Mouse (Mus musculus) hindbrain, embryonic 16.5 days (tissue): ENCODE data around the gene Rapgef5. TPM values are rescaled to one million over a fixed set of nuclear protein-coding genes. Genes with fewer than 3 reads are reported as not detected.

Source experiments
- ATAC-seq: fragments of 200-750 bp; cut with Nextera tagmentation; 2 replicates; pipeline ENCODE4 v1.8.0; 2017; ENCODE audit warnings: moderate TSS enrichment, moderate library complexity
- H3K27ac ChIP-seq: fragments of 300-500 bp; sonication (generic); 2 replicates; pipeline ENCODE4 v1.5.1; 2014; ENCODE audit warnings: low read depth, mild to moderate bottlenecking, control low read depth, low read length, moderate library complexity
- H3K27me3 ChIP-seq: fragments of 300-500 bp; sonication (generic); replicated peaks from 2 replicates; pipeline ENCODE4 v1.6.1; 2014; ENCODE audit warnings: low read length; ENCODE audit not compliant: control insufficient read depth, insufficient read depth
- H3K36me3 ChIP-seq: fragments of 300-500 bp; sonication (generic); 2 replicates; pipeline ENCODE4 v1.6.1; 2014; ENCODE audit warnings: mild to moderate bottlenecking, low read length, moderate library complexity, mixed read lengths; ENCODE audit not compliant: control insufficient read depth, insufficient read depth
- H3K4me1 ChIP-seq: fragments of 300-500 bp; sonication (generic); 2 replicates; pipeline ENCODE4 v1.6.1; 2014; ENCODE audit warnings: low read depth, low read length; ENCODE audit not compliant: control insufficient read depth, insufficient read depth
- H3K4me2 ChIP-seq: fragments of 300-500 bp; sonication (generic); 2 replicates; pipeline ENCODE4 v1.6.1; 2014; ENCODE audit warnings: mild to moderate bottlenecking, low read length, control low read depth, moderate library complexity
- H3K4me3 ChIP-seq: fragments of 300-500 bp; sonication (generic); 2 replicates; pipeline ENCODE4 v1.5.1; 2014; ENCODE audit warnings: mild to moderate bottlenecking, low read length, control low read depth, moderate library complexity
- H3K9ac ChIP-seq: fragments of 300-500 bp; sonication (generic); 2 replicates; pipeline ENCODE4 v1.6.1; 2014; ENCODE audit warnings: low read depth, mild to moderate bottlenecking, control low read depth, low read length, moderate library complexity
- H3K9me3 ChIP-seq: fragments of 300-500 bp; sonication (generic); 2 replicates; pipeline ENCODE4 v1.6.1; 2014; ENCODE audit warnings: mild to moderate bottlenecking, low read length, moderate library complexity; ENCODE audit not compliant: control insufficient read depth
- WGBS: fragments of 180-500 bp; shearing (Covaris S2); extraction: QIAGEN DNeasy Blood & Tissue Kit; methylation state at CpG from one replicate; pipeline ENCODE4 v1.1.7; 2014; 5-methylcytosine and 5-hydroxymethylcytosine counted together
- polyA plus RNA-seq: library from polyadenylated mRNA; unstranded; fragments of >200 nt; fragmentation: Nextera tagmentation; extraction: Ambion mirVana; gene quantifications from 2 replicates; pipeline ENCODE4 v1.2.1, GENCODE M21; 2015

The Rapgef5 gene
- polyA plus RNA-seq, 1 experiment from 2014 or later = 31.9 TPM

- H3K27me3 ChIP-seq = no peaks in the 10 kb centered on the region
- 41% methylated on average over 4 of the region's 4 CpGs for WGBS
- no peak overlapping the region for H3K4me2 ChIP-seq
- H3K4me3 ChIP-seq = no peak overlapping the region
- peaks cover 3% of the 10 kb centered on the region; the same call in 1 of the 2 replicates for H3K4me1 ChIP-seq
- H3K9me3 ChIP-seq = no peaks in the 10 kb centered on the region
- no peaks in the 10 kb centered on the region for H3K36me3 ChIP-seq
- H3K9ac ChIP-seq = no peak overlapping the region
- no peak overlapping the region for H3K27ac ChIP-seq
- peak; percentile 17; the same call in 1 of the 2 replicates for ATAC-seq
Observed at GRCm38 (mm10) chr12:117619523-117620023, 103.3 kb downstream of the Rapgef5 start.

GRCm38 (mm10) chr12:117622972-117623371 is 106.7 kb downstream of the Rapgef5 start:
- H3K27me3 ChIP-seq = no peaks in the 10 kb centered on the region
- peaks cover 5% of the 10 kb centered on the region; the same call in 1 of the 2 replicates for H3K4me1 ChIP-seq
- 91% methylated on average over 2 of the region's 2 CpGs for WGBS
- ATAC-seq = no peak
- no peaks in the 10 kb centered on the region for H3K9me3 ChIP-seq
- H3K27ac ChIP-seq = no peak overlapping the region
- no peak overlapping the region for H3K4me3 ChIP-seq
- no peaks in the 10 kb centered on the region for H3K36me3 ChIP-seq
- H3K9ac ChIP-seq = no peak overlapping the region
- H3K4me2 ChIP-seq = no peak overlapping the region

- Histone ChIP-seq H3K27me3 (no peaks in the 10 kb centered on the region), H3K4me3 (no peak overlapping the region), H3K4me2 (no peak overlapping the region), H3K27ac (no peak overlapping the region), H3K4me1 (peaks cover 2% of the 10 kb centered on the region; the same call in 1 of the 2 replicates), H3K9me3 (no peaks in the 10 kb centered on the region), H3K36me3 (no peaks in the 10 kb centered on the region), H3K9ac (no peak overlapping the region)
- WGBS = 17% methylated on average over 2 of the region's 2 CpGs
- ATAC-seq = peak; percentile 90
Observed at GRCm38 (mm10) chr12:117627311-117627710, 111.0 kb downstream of the Rapgef5 start.

- H3K4me1 ChIP-seq = peaks cover 2% of the 10 kb centered on the region; the same call in 1 of the 2 replicates
- no peaks in the 10 kb centered on the region for H3K27me3 ChIP-seq
- ATAC-seq = peak; percentile 34; the same call in 1 of the 2 replicates
- no peak overlapping the region for H3K27ac ChIP-seq
- no peak overlapping the region for H3K9ac ChIP-seq
- H3K36me3 ChIP-seq = no peaks in the 10 kb centered on the region
- WGBS = 43% methylated on average over 18 of the region's 18 CpGs
- no peak overlapping the region for H3K4me3 ChIP-seq
- H3K9me3 ChIP-seq = no peaks in the 10 kb centered on the region
- H3K4me2 ChIP-seq = 0 out of 2 replicates have a peak overlapping the region, but pooled peaks have one; percentile 1
Observed at GRCm38 (mm10) chr12:117628321-117629093, 112.2 kb downstream of the Rapgef5 start.

- no peak overlapping the region for H3K27ac ChIP-seq
- H3K36me3 ChIP-seq = no peaks in the 10 kb centered on the region
- no peak overlapping the region for H3K4me3 ChIP-seq
- peaks cover 2% of the 10 kb centered on the region; the same call in 1 of the 2 replicates for H3K4me1 ChIP-seq
- H3K9ac ChIP-seq = no peak overlapping the region
- no peaks in the 10 kb centered on the region for H3K9me3 ChIP-seq
- WGBS = 58% methylated on average over 1 of the region's 1 CpGs
- ATAC-seq = no peak
- no peaks in the 10 kb centered on the region for H3K27me3 ChIP-seq
- H3K4me2 ChIP-seq = no peak overlapping the region
Observed at GRCm38 (mm10) chr12:117632133-117632532, 115.9 kb downstream of the Rapgef5 start.

GRCm38 (mm10) chr12:117636139-117636772 is 120.0 kb downstream of the Rapgef5 start:
- Histone ChIP-seq H3K9ac (no peak overlapping the region), H3K27ac (no peak overlapping the region), H3K27me3 (no peaks in the 10 kb centered on the region), H3K4me2 (no peak overlapping the region), H3K36me3 (no peaks in the 10 kb centered on the region), H3K9me3 (no peaks in the 10 kb centered on the region), H3K4me1 (no peaks in the 10 kb centered on the region), H3K4me3 (no peak overlapping the region)
- no peak; the same call in 1 of the 2 replicates for ATAC-seq
- WGBS = 46% methylated on average over 2 of the region's 2 CpGs

GRCm38 (mm10) chr12:117636969-117637368 is 120.7 kb downstream of the Rapgef5 start:
- no peaks in the 10 kb centered on the region for H3K4me1 ChIP-seq
- H3K9me3 ChIP-seq = no peaks in the 10 kb centered on the region
- 52% methylated on average over 6 of the region's 6 CpGs for WGBS
- no peaks in the 10 kb centered on the region for H3K27me3 ChIP-seq
- H3K27ac ChIP-seq = no peak overlapping the region; the same call in 1 of the 2 replicates
- H3K36me3 ChIP-seq = no peaks in the 10 kb centered on the region
- H3K4me2 ChIP-seq = no peak overlapping the region
- no peak overlapping the region for H3K4me3 ChIP-seq
- H3K9ac ChIP-seq = no peak overlapping the region
- ATAC-seq = peak; percentile 57; the same call in 1 of the 2 replicates

GRCm38 (mm10) chr12:117638833-117639232 is 122.6 kb downstream of the Rapgef5 start:
- H3K27ac ChIP-seq = no peak overlapping the region
- 0 out of 2 replicates have a peak, but pooled peaks have one; percentile 38 for ATAC-seq
- no peaks in the 10 kb centered on the region for H3K4me1 ChIP-seq
- no peaks in the 10 kb centered on the region for H3K27me3 ChIP-seq
- H3K9me3 ChIP-seq = no peaks in the 10 kb centered on the region
- no peak overlapping the region for H3K4me3 ChIP-seq
- WGBS = 75% methylated on average over 2 of the region's 2 CpGs
- no peaks in the 10 kb centered on the region for H3K36me3 ChIP-seq
- H3K9ac ChIP-seq = no peak overlapping the region
- H3K4me2 ChIP-seq = no peak overlapping the region
